ENCODE assay signal across 9 mouse cellular contexts in genomic region chr17:23873884-23874856, GRCm38 (mm10). TPM values are rescaled to one million over a fixed set of nuclear protein-coding genes. Genes with fewer than 3 reads are reported as not detected.
DNase-seq lines count a peak whose midpoint lies in the region; ATAC-seq and TF ChIP-seq lines count a peak whose summit lies in the region.
"Had no signal": no experiment of that assay in that cellular context is flagged by ENCODE, and none has a peak within 500 bp of the region (broad histone marks: within the 10 kb centered on the region; RNA-seq: fewer than 3 reads in every experiment).

No protein-coding gene starts in this region.

- H3K9me3 ChIP-seq in heart, embryonic 12.5 days (replicated peaks), result no peaks in the 10 kb centered on the region
- H3K9me3 ChIP-seq in E14TG2a.4 (ENCODE audit: low read length), result peaks cover 38% of the 10 kb centered on the region
- no peaks in the 10 kb centered on the region for H3K9me3 ChIP-seq in midbrain, embryonic 13.5 days

- intact Hi-C loops in heart, adult 2 months (cut with DNase I), result loop anchor here (1.0 to 2.0 kb wide), 2 partner anchors 86 to 125 kb away; no protein-coding TSS in a partner anchor

- TF ChIP-seq CTCF in heart, adult 2 months (IDR thresholded peaks at IDR 0.05), result peak; percentile 89
- TF ChIP-seq CTCF in E14TG2a.4 (conservative IDR thresholded peaks at IDR 0.05; ENCODE audit: low read length), result peak; percentile 57
- peak; percentile 68; the same call in 1 of the 2 replicates for TF ChIP-seq CTCF in brain, embryonic 14.5 days (IDR thresholded peaks at IDR 0.05; ENCODE audit: borderline replicate concordance, extremely low read depth, insufficient read depth, insufficient read length)

- TF ChIP-seq POLR2A in heart, adult 2 months (IDR thresholded peaks at IDR 0.05; ENCODE audit: insufficient read depth, low read depth, low read length), result no peak
- TF ChIP-seq POLR2A in brain, embryonic 14.5 days (IDR thresholded peaks at IDR 0.05; ENCODE audit: borderline replicate concordance, extremely low read depth, insufficient read depth, insufficient read length, poor library complexity, severe bottlenecking), result no peak

- H3K4me3 ChIP-seq in heart, adult 2 months, result no peak overlapping the region
- no peak overlapping the region for H3K4me3 ChIP-seq in heart, embryonic 12.5 days
- no peak overlapping the region for H3K4me3 ChIP-seq in E14TG2a.4 (replicated peaks; ENCODE audit: low read length)
- no peak overlapping the region for H3K4me3 ChIP-seq in midbrain, embryonic 13.5 days (replicated peaks)

- no peak for TF ChIP-seq EP300 in heart, adult 2 months (IDR thresholded peaks at IDR 0.05; ENCODE audit: insufficient read depth, low read depth, low read length)

- H3K4me2 ChIP-seq in heart, embryonic 12.5 days, result no peak overlapping the region
- no peak overlapping the region for H3K4me2 ChIP-seq in midbrain, embryonic 13.5 days (replicated peaks)

- 35% methylated on average over 8 of the region's 8 CpGs for WGBS in heart, adult 2 months
- WGBS in heart, embryonic 12.5 days, result 43% methylated on average over 8 of the region's 8 CpGs
- WGBS in midbrain, embryonic 13.5 days, result 46% methylated on average over 8 of the region's 8 CpGs

- H3K9ac ChIP-seq in heart, adult 2 months (ENCODE audit: low read depth, low read length), result no peak overlapping the region
- no peak overlapping the region for H3K9ac ChIP-seq in heart, embryonic 12.5 days
- no peak overlapping the region for H3K9ac ChIP-seq in midbrain, embryonic 13.5 days (replicated peaks)

- H3K27me3 ChIP-seq in heart, adult 2 months (ENCODE audit: control insufficient read depth, insufficient read depth, low read length), result no peaks in the 10 kb centered on the region
- H3K27me3 ChIP-seq in heart, embryonic 12.5 days (replicated peaks), result no peaks in the 10 kb centered on the region
- H3K27me3 ChIP-seq in E14TG2a.4 (ENCODE audit: insufficient read depth, low read length), result peaks cover 2% of the 10 kb centered on the region
- H3K27me3 ChIP-seq in midbrain, embryonic 13.5 days, result no peaks in the 10 kb centered on the region

- peak; percentile 27 to 56 for DNase-seq in heart, adult 2 months
- peak; percentile 56 for DNase-seq in brain, embryonic 14.5 days (ENCODE audit: low read depth)
- DNase-seq in kidney, postnatal 36 days, result peak; percentile 59 to 79
- no peak for DNase-seq in c-Kit-positive CD71-positive TER-119-positive erythroid progenitor cells, embryonic 14.5 days (ENCODE audit: low spot score)

- no peak overlapping the region for H3K27ac ChIP-seq in heart, adult 2 months
- H3K27ac ChIP-seq in heart, embryonic 12.5 days (ENCODE audit: poor library complexity, severe bottlenecking), result no peak overlapping the region
- no peak overlapping the region for H3K27ac ChIP-seq in midbrain, embryonic 13.5 days

- no peaks in the 10 kb centered on the region for H3K79me2 ChIP-seq in heart, adult 2 months (replicated peaks; ENCODE audit: control insufficient read depth, insufficient read depth, low read length)

- ATAC-seq in heart, embryonic 12.5 days (ENCODE audit: insufficient number of reproducible peaks, low FRiP score), result no peak
- ATAC-seq in granulocyte monocyte progenitor cell, adult 5-6 weeks (replicated peaks; ENCODE audit: poor library complexity, severe bottlenecking), result peak; percentile 72
- ATAC-seq in midbrain, embryonic 13.5 days, result peak; percentile 37; the same call in 1 of the 2 replicates

- H3K4me1 ChIP-seq in heart, adult 2 months (ENCODE audit: control insufficient read depth, insufficient read depth, low read length), result no peaks in the 10 kb centered on the region
- no peaks in the 10 kb centered on the region; the same call in 1 of the 2 replicates for H3K4me1 ChIP-seq in heart, embryonic 12.5 days (replicated peaks)
- no peaks in the 10 kb centered on the region for H3K4me1 ChIP-seq in E14TG2a.4 (replicated peaks; ENCODE audit: low read depth, low read length)
- H3K4me1 ChIP-seq in midbrain, embryonic 13.5 days (replicated peaks), result no peaks in the 10 kb centered on the region

- H3K36me3 ChIP-seq in heart, adult 2 months (ENCODE audit: control insufficient read depth, insufficient read depth, low read length), result no peaks in the 10 kb centered on the region
- H3K36me3 ChIP-seq in heart, embryonic 12.5 days, result no peaks in the 10 kb centered on the region
- H3K36me3 ChIP-seq in E14TG2a.4 (ENCODE audit: insufficient read depth, low read length), result no peaks in the 10 kb centered on the region
- H3K36me3 ChIP-seq in midbrain, embryonic 13.5 days, result no peaks in the 10 kb centered on the region

RNA-seq across cellular contexts. Expression of gene Prss21, which starts 6.3 kb away (rescaled TPM):
- total RNA-seq in heart, adult 2 months (2021), result not detected
- not detected in 2 replicates for polyA plus RNA-seq in heart, adult 2 months (2012; rRNA removed)
- polyA plus RNA-seq in heart, embryonic 12.5 days (2016; fragmentation: Nextera tagmentation; extraction: Ambion mirVana), result not detected in 2 replicates
- not detected in 2 replicates for polyA plus RNA-seq in brain, embryonic 14.5 days (2012; rRNA removed)
- not detected in 2 replicates for total RNA-seq in granulocyte monocyte progenitor cell, adult 5-6 weeks (2014; fragmentation: Nextera tagmentation)
- total RNA-seq in granulocyte monocyte progenitor cell, adult 5-6 weeks (2017), result not detected in 2 replicates
- not detected in 2 replicates for polyA plus RNA-seq in midbrain, embryonic 13.5 days (2015; fragmentation: Nextera tagmentation; extraction: Ambion mirVana)
- total RNA-seq: layer of hippocampus, postnatal 25 days had no signal

RNA-seq across cellular contexts. Expression of gene Dcpp1, which starts 6.5 kb away (rescaled TPM):
- total RNA-seq in heart, adult 2 months (2021), result not detected
- polyA plus RNA-seq in heart, adult 2 months (2012; rRNA removed), result not detected in 2 replicates
- not detected in 2 replicates for polyA plus RNA-seq in heart, embryonic 12.5 days (2016; fragmentation: Nextera tagmentation; extraction: Ambion mirVana)
- not detected in 2 replicates for polyA plus RNA-seq in brain, embryonic 14.5 days (2012; rRNA removed)
- not detected in 2 replicates for total RNA-seq in granulocyte monocyte progenitor cell, adult 5-6 weeks (2014; fragmentation: Nextera tagmentation)
- total RNA-seq in granulocyte monocyte progenitor cell, adult 5-6 weeks (2017), result not detected in 2 replicates
- polyA plus RNA-seq in midbrain, embryonic 13.5 days (2015; fragmentation: Nextera tagmentation; extraction: Ambion mirVana), result not detected in 2 replicates
- total RNA-seq: layer of hippocampus, postnatal 25 days had no signal

RNA-seq across cellular contexts. Expression of gene Dcpp2, which starts 6.5 kb away (rescaled TPM):
- not detected for total RNA-seq in heart, adult 2 months (2021)
- not detected in 2 replicates for polyA plus RNA-seq in heart, adult 2 months (2012; rRNA removed)
- not detected in 2 replicates for polyA plus RNA-seq in heart, embryonic 12.5 days (2016; fragmentation: Nextera tagmentation; extraction: Ambion mirVana)
- polyA plus RNA-seq in brain, embryonic 14.5 days (2012; rRNA removed), result not detected in 2 replicates
- not detected in 2 replicates for total RNA-seq in granulocyte monocyte progenitor cell, adult 5-6 weeks (2014; fragmentation: Nextera tagmentation)
- total RNA-seq in granulocyte monocyte progenitor cell, adult 5-6 weeks (2017), result not detected in 2 replicates
- not detected in 2 replicates for polyA plus RNA-seq in midbrain, embryonic 13.5 days (2015; fragmentation: Nextera tagmentation; extraction: Ambion mirVana)
- total RNA-seq: layer of hippocampus, postnatal 25 days had no signal

RNA-seq across cellular contexts. Expression of gene Prss41, which starts 30.2 kb away (rescaled TPM):
- total RNA-seq in heart, adult 2 months (2021), result under 1 TPM in 1 of 2 experiments, not detected in 1; 0.29 TPM
- not detected in 2 replicates for polyA plus RNA-seq in heart, adult 2 months (2012; rRNA removed)
- polyA plus RNA-seq in heart, embryonic 12.5 days (2016; fragmentation: Nextera tagmentation; extraction: Ambion mirVana), result 0.36 TPM in 1 of 2 replicates, not detected in the other
- 1.3 and 2.1 TPM in 2 replicates for polyA plus RNA-seq in brain, embryonic 14.5 days (2012; rRNA removed)
- not detected in 2 replicates for total RNA-seq in granulocyte monocyte progenitor cell, adult 5-6 weeks (2014; fragmentation: Nextera tagmentation)
- total RNA-seq in granulocyte monocyte progenitor cell, adult 5-6 weeks (2017), result not detected in 2 replicates
- polyA plus RNA-seq in midbrain, embryonic 13.5 days (2015; fragmentation: Nextera tagmentation; extraction: Ambion mirVana), result 0.94 and 1.5 TPM in 2 replicates

RNA-seq across cellular contexts. Expression of gene Prss32, which starts 30.5 kb away (rescaled TPM):
- not detected for total RNA-seq in heart, adult 2 months (2021)
- polyA plus RNA-seq in heart, adult 2 months (2012; rRNA removed), result 0.16 TPM in 1 of 2 replicates, not detected in the other
- not detected in 2 replicates for polyA plus RNA-seq in heart, embryonic 12.5 days (2016; fragmentation: Nextera tagmentation; extraction: Ambion mirVana)
- 0.04 and 0.24 TPM in 2 replicates for polyA plus RNA-seq in brain, embryonic 14.5 days (2012; rRNA removed)
- total RNA-seq in granulocyte monocyte progenitor cell, adult 5-6 weeks (2014; fragmentation: Nextera tagmentation), result not detected in 2 replicates
- total RNA-seq in granulocyte monocyte progenitor cell, adult 5-6 weeks (2017), result not detected in 2 replicates
- polyA plus RNA-seq in midbrain, embryonic 13.5 days (2015; fragmentation: Nextera tagmentation; extraction: Ambion mirVana), result not detected in 2 replicates
- total RNA-seq: layer of hippocampus, postnatal 25 days had no signal
